Mouse (Mus musculus): ENCODE measurements around the gene Ccdc88c. TPM values are rescaled to one million over a fixed set of nuclear protein-coding genes. Genes with fewer than 3 reads are reported as not detected.
A peak's percentile ranks its signal among the peaks of the same experiment; 100 is the strongest.

Gene Ccdc88c
- polyA plus RNA-seq, 1 experiment: 1.6 TPM

- H3K4me3 ChIP-seq (ENCODE audit: insufficient read depth, low read length): no peak overlapping the region
- no peak for TF ChIP-seq CTCF (IDR thresholded peaks at IDR 0.05; ENCODE audit: borderline replicate concordance, insufficient read depth, low read length)
- no peak for TF ChIP-seq POLR2A (IDR thresholded peaks at IDR 0.05; ENCODE audit: low read depth, low read length)
- no peaks in the 10 kb centered on the region for H3K4me1 ChIP-seq (ENCODE audit: control insufficient read depth, insufficient read depth, low read length)
- no peak overlapping the region for H3K27ac ChIP-seq (ENCODE audit: insufficient read depth, low read length)
Measured at GRCm38 (mm10) chr12:100979616-100980015, 49.2 kb downstream of the Ccdc88c start.

- no peak overlapping the region for H3K27ac ChIP-seq (ENCODE audit: insufficient read depth, low read length)
- TF ChIP-seq POLR2A (IDR thresholded peaks at IDR 0.05; ENCODE audit: low read depth, low read length): no peak
- TF ChIP-seq CTCF (IDR thresholded peaks at IDR 0.05; ENCODE audit: borderline replicate concordance, insufficient read depth, low read length): no peak
- no peaks in the 10 kb centered on the region for H3K4me1 ChIP-seq (ENCODE audit: control insufficient read depth, insufficient read depth, low read length)
- H3K4me3 ChIP-seq (ENCODE audit: insufficient read depth, low read length): no peak overlapping the region
Measured at GRCm38 (mm10) chr12:100977958-100978725, 50.7 kb downstream of the Ccdc88c start.

DNA sequence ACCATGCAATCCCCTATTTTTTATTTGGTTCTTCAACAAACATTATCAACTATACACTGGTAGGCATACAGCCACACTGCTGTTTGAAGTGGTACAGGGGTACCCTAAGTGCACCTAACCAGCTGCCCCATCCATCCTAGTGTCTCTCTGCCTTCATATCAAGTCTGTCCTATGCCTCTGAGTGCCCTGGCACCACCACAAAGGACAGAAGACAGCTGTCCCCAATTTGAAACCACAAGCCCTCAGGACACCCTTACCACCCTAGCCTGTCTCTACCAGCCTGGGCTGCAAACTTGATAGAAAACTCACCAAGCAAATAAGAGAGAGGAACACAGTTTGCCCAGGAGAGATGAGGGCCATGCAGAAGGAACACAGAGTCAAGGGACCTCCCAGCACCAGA is 51.3 kb downstream of the Ccdc88c start:
- TF ChIP-seq POLR2A (IDR thresholded peaks at IDR 0.05; ENCODE audit: low read depth, low read length) (no peak), CTCF (IDR thresholded peaks at IDR 0.05; ENCODE audit: borderline replicate concordance, insufficient read depth, low read length) (no peak)
- Histone ChIP-seq H3K4me1 (ENCODE audit: control insufficient read depth, insufficient read depth, low read length) (no peaks in the 10 kb centered on the region), H3K27ac (ENCODE audit: insufficient read depth, low read length) (no peak overlapping the region), H3K4me3 (ENCODE audit: insufficient read depth, low read length) (no peak overlapping the region)

DNA sequence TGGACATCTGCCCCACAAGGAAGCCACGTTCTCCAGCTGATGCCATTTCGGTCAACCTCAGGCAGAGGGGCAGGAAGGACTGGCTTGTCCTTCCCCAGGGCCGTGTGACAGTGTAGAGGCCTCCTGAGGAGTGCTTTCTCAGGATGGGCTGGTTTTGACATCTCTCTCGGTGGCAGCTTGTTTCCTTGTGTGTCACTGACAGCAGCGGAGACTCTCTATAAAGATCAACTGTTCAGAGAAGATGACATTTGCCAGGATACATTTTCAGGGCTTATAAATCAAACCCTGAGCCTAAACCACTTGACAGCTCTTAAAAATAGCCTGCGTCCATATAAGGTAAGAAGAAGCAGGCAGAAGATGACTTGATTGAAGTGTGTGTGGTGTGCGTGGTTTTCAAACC is 59.0 kb downstream of the Ccdc88c start:
- Histone ChIP-seq H3K4me3 (ENCODE audit: insufficient read depth, low read length) (no peak overlapping the region), H3K27ac (ENCODE audit: insufficient read depth, low read length) (no peak overlapping the region), H3K4me1 (ENCODE audit: control insufficient read depth, insufficient read depth, low read length) (no peaks in the 10 kb centered on the region)
- no peak for TF ChIP-seq CTCF (IDR thresholded peaks at IDR 0.05; ENCODE audit: borderline replicate concordance, insufficient read depth, low read length)
- TF ChIP-seq POLR2A (IDR thresholded peaks at IDR 0.05; ENCODE audit: low read depth, low read length): no peak

GRCm38 (mm10) chr12:100967383-100967782 is 61.5 kb downstream of the Ccdc88c start:
- Histone ChIP-seq H3K27ac (ENCODE audit: insufficient read depth, low read length) (no peak overlapping the region), H3K4me1 (ENCODE audit: control insufficient read depth, insufficient read depth, low read length) (no peaks in the 10 kb centered on the region), H3K4me3 (ENCODE audit: insufficient read depth, low read length) (no peak overlapping the region)
- TF ChIP-seq CTCF (IDR thresholded peaks at IDR 0.05; ENCODE audit: borderline replicate concordance, insufficient read depth, low read length) (no peak), POLR2A (IDR thresholded peaks at IDR 0.05; ENCODE audit: low read depth, low read length) (no peak)

DNA sequence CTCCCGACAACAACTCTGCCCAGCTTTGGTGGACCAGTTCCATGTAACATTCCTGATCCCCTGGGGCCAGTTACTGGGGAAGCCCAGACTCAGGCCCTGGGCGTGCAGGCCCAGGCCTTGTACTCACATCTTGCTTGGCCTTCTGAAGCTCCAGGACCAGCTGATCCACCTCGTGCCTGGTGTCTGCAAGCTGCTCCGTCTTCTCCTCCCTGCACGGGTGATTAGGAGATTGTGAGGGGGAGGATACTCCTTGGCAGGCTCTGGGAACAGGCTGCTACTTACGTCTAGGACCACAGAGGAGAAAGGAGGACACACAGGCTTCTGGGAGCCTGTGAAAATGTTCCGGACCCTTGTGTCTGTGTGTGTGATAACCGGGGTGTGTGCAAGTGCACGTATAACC is 62.6 kb downstream of the Ccdc88c start:
- no peak for TF ChIP-seq POLR2A (IDR thresholded peaks at IDR 0.05; ENCODE audit: low read depth, low read length)
- no peak for TF ChIP-seq CTCF (IDR thresholded peaks at IDR 0.05; ENCODE audit: borderline replicate concordance, insufficient read depth, low read length)
- no peak overlapping the region for H3K27ac ChIP-seq (ENCODE audit: insufficient read depth, low read length)
- H3K4me3 ChIP-seq (ENCODE audit: insufficient read depth, low read length): no peak overlapping the region
- no peaks in the 10 kb centered on the region for H3K4me1 ChIP-seq (ENCODE audit: control insufficient read depth, insufficient read depth, low read length)

GRCm38 (mm10) chr12:100965298-100965697 is 63.6 kb downstream of the Ccdc88c start:
- Histone ChIP-seq H3K27ac (ENCODE audit: insufficient read depth, low read length) (no peak overlapping the region), H3K4me3 (ENCODE audit: insufficient read depth, low read length) (no peak overlapping the region), H3K4me1 (ENCODE audit: control insufficient read depth, insufficient read depth, low read length) (no peaks in the 10 kb centered on the region)
- TF ChIP-seq CTCF (IDR thresholded peaks at IDR 0.05; ENCODE audit: borderline replicate concordance, insufficient read depth, low read length) (no peak), POLR2A (IDR thresholded peaks at IDR 0.05; ENCODE audit: low read depth, low read length) (no peak)

DNA sequence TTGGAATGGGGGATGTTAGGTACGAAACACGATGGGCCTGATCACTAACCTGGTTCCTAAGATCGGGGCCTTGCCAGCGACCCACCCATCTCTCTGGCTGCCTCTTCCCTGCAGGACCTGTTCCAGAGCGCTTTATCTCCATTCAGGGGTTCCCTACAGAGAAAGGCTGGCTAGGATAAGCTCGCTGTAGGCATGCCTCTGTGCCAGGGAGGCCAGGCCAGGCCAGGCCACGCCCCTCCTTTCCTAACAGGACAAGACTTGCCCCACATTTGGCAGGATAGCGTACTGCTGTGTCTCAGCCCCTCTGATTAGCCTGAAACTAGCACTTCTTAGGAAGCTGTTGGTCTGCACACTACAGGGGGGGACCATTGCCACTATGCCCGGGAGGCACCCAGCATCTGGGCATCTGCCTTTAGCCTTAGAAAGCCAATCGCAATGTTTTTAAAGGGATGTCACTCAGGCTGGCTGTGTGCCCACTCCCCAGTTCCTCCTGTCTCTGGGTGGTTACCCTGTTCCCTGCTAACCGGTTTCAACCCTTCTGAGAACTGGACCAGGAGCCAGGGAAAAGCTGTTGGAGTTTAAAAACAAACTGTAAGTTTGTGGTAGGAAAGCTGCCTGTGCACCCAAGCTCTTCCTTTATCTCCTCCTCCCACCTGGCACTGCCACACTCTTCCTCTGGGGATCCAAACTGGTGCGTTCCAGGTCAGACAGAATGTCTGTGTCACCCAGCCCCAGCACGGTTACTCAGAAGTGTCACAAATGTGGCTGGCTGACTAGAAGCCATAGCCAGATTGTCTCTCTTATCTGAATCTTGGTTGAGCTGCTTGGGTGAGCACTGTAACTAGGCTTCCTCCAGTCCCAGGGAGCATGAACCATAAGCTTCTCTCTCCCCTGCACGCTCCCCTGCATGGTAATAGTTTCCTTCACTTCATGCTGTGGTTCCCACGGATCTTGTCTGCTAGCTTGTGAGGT is 69.9 kb downstream of the Ccdc88c start:
- TF ChIP-seq CTCF (IDR thresholded peaks at IDR 0.05; ENCODE audit: borderline replicate concordance, insufficient read depth, low read length) (no peak), POLR2A (IDR thresholded peaks at IDR 0.05; ENCODE audit: low read depth, low read length) (no peak)
- Histone ChIP-seq H3K4me3 (ENCODE audit: insufficient read depth, low read length) (no peak overlapping the region), H3K4me1 (ENCODE audit: control insufficient read depth, insufficient read depth, low read length) (no peaks in the 10 kb centered on the region), H3K27ac (ENCODE audit: insufficient read depth, low read length) (no peak overlapping the region)

DNA sequence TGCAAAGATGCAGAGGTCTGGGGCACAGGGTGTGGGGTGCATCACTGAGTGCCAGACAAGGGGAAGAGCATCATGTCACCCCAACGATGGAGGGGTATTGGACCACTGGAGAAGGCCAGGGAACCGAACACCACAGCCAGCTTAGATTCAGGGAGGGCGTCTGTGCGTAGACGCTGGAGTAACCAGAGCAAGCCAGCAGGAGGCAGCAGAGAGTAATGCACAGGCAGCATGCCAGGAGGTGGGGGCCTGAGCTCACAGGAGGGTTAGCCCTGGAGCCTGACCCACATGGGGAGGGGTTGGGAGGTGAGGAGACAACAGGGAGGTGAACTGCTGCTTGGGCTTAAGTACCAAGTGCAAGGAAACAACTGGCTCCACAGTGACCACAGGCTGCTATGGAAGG is 70.8 kb downstream of the Ccdc88c start:
- no peak overlapping the region for H3K27ac ChIP-seq (ENCODE audit: insufficient read depth, low read length)
- H3K4me1 ChIP-seq (ENCODE audit: control insufficient read depth, insufficient read depth, low read length): no peaks in the 10 kb centered on the region
- no peak for TF ChIP-seq POLR2A (IDR thresholded peaks at IDR 0.05; ENCODE audit: low read depth, low read length)
- peak; percentile 98 for TF ChIP-seq CTCF (IDR thresholded peaks at IDR 0.05; ENCODE audit: borderline replicate concordance, insufficient read depth, low read length)
- H3K4me3 ChIP-seq (ENCODE audit: insufficient read depth, low read length): no peak overlapping the region

DNA sequence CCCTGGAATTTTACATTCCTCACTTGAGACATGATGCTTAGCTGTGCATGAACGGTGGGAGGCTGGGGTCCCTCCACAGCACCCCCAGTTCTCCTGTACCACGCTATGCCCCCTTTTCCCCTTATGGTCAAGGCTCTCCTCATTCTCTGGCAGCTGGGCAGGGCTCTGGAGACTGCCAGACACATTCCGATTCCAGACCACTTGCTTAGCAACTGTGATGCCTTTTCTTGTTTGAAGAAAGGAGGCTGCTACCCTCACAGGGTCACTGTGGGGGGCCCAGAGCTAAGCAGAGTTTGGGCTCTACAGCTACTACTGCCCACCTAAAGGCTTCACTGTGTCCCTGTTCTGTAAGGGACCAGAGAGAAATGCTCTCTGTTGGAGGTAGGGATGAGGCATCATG is 71.6 kb downstream of the Ccdc88c start:
- TF ChIP-seq POLR2A (IDR thresholded peaks at IDR 0.05; ENCODE audit: low read depth, low read length): no peak
- no peak for TF ChIP-seq CTCF (IDR thresholded peaks at IDR 0.05; ENCODE audit: borderline replicate concordance, insufficient read depth, low read length)
- no peak overlapping the region for H3K27ac ChIP-seq (ENCODE audit: insufficient read depth, low read length)
- no peaks in the 10 kb centered on the region for H3K4me1 ChIP-seq (ENCODE audit: control insufficient read depth, insufficient read depth, low read length)
- no peak overlapping the region for H3K4me3 ChIP-seq (ENCODE audit: insufficient read depth, low read length)

Data from embryonic fibroblast, embryonic 13.5 days (primary cell).